Comparison of ENCODE assay signal across 9 mouse cellular contexts in the genomic region with DNA sequence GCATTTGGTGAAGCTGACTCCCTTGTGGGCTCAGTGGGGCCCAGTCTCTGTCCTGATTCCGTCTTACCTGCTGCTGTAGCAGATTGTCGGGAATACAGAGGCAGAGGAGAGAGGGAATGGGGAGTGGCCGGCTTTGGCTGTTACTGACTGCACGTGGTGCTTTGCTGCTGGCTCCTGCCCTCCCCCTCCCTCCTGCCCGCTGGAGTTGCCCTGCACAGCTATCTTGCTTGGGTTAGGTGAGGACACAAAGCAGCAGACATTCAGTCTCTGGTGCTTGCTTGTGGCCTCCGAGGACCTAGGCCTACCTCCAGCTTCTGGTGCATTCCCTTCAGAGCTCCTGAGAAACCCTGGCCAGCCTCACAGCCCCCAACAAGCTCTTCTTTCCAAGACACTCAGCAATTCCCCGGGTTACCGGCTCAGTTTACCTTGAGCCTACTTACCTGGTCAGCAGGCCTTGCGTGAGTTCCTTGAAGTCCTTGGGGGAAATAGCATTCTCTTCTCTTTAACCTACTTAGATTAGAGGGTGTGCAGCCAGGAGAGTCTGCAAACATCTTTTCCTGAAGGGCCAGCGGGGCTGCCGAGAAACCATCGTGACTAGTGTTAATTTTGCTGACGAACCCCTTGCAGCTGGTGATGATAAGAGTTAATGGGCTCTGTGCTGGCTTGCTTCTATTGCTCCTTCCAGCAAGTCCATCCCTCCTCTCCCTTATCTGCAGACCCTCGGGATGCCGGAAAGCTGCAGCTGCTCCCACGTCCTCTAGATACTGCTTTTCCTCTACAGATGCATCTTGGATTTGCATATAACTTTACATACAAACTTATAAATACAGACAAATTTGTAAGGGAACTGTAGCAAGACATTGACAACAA.
DNase-seq lines count a peak whose midpoint lies in the region; ATAC-seq lines count a peak whose summit lies in the region.
"Had no signal": no experiment of that assay in that cellular context is flagged by ENCODE, and none has a peak within 500 bp of the region (broad histone marks: within the 10 kb centered on the region; RNA-seq: fewer than 3 reads in every experiment).

No protein-coding gene starts in this region.

- H3K27ac ChIP-seq in intestine, embryonic 16.5 days (ENCODE audit: low read length): no peak overlapping the region
- H3K27ac ChIP-seq in hindbrain, embryonic 11.5 days (ENCODE audit: low read depth, low read length): no peak overlapping the region
- H3K27ac ChIP-seq: limb, embryonic 12.5 days had no signal

- DNase-seq in adrenal gland, adult (ENCODE audit: inconsistent age in 2 of 2, low spot score in 1 of 2): peak; percentile 32 to 67
- no peak for DNase-seq in adrenal gland, adult 18-20 months (ENCODE audit: low spot score in 2 of 2)
- DNase-seq in brain, adult 2 months (ENCODE audit: low read depth, low spot score): peak; percentile 39
- DNase-seq in lung, postnatal 10 days: peak; percentile 31
- DNase-seq in layer of hippocampus, adult 9-11 months: no peak
- DNase-seq in hindbrain, embryonic 11.5 days (ENCODE audit: low spot score): no peak

- H3K9ac ChIP-seq in intestine, embryonic 16.5 days (ENCODE audit: low read depth, low read length): no peak overlapping the region
- no peak overlapping the region for H3K9ac ChIP-seq in hindbrain, embryonic 11.5 days (ENCODE audit: low read depth, low read length)
- H3K9ac ChIP-seq: limb, embryonic 12.5 days had no signal

- H3K4me1 ChIP-seq in intestine, embryonic 16.5 days (ENCODE audit: control insufficient read depth, insufficient read depth, low read length): peaks cover 10% of the 10 kb centered on the region
- no peaks in the 10 kb centered on the region for H3K4me1 ChIP-seq in hindbrain, embryonic 11.5 days (replicated peaks; ENCODE audit: control insufficient read depth, insufficient read depth, low read length)
- H3K4me1 ChIP-seq: limb, embryonic 12.5 days had no signal

- ATAC-seq in intestine, embryonic 16.5 days: peak; percentile 93
- no peak for ATAC-seq in cerebellum, adult (ENCODE audit: insufficient number of reproducible peaks, low FRiP score, low TSS enrichment)
- ATAC-seq in hindbrain, embryonic 11.5 days (ENCODE audit: low FRiP score): no peak

- 39% methylated on average over 16 of the region's 16 CpGs for WGBS in intestine, embryonic 16.5 days
- WGBS in hindbrain, embryonic 11.5 days: 46% methylated on average over 16 of the region's 16 CpGs

- no peak overlapping the region for H3K4me3 ChIP-seq in intestine, embryonic 16.5 days (ENCODE audit: low read length)
- H3K4me3 ChIP-seq in hindbrain, embryonic 11.5 days (ENCODE audit: low read depth, low read length): no peak overlapping the region
- H3K4me3 ChIP-seq: limb, embryonic 12.5 days had no signal

- no peaks in the 10 kb centered on the region for H3K27me3 ChIP-seq in intestine, embryonic 16.5 days (replicated peaks; ENCODE audit: control insufficient read depth, insufficient read depth, low read length)
- H3K27me3 ChIP-seq in hindbrain, embryonic 11.5 days (ENCODE audit: control insufficient read depth, insufficient read depth, low read length): no peaks in the 10 kb centered on the region

- H3K4me2 ChIP-seq in intestine, embryonic 16.5 days (ENCODE audit: low read depth, low read length): no peak overlapping the region
- H3K4me2 ChIP-seq in hindbrain, embryonic 11.5 days (replicated peaks; ENCODE audit: low read depth, low read length): no peak overlapping the region
- H3K4me2 ChIP-seq: limb, embryonic 12.5 days had no signal

- H3K36me3 ChIP-seq in intestine, embryonic 16.5 days (ENCODE audit: control insufficient read depth, insufficient read depth, low read length): no peaks in the 10 kb centered on the region
- H3K36me3 ChIP-seq in hindbrain, embryonic 11.5 days (ENCODE audit: control insufficient read depth, insufficient read depth, low read length): no peaks in the 10 kb centered on the region
- H3K36me3 ChIP-seq: limb, embryonic 12.5 days had no signal

- 0 out of 2 replicates have a peak, but pooled peaks cover 4% of the 10 kb centered on the region for H3K9me3 ChIP-seq in intestine, embryonic 16.5 days (ENCODE audit: control insufficient read depth, low read length)
- no peaks in the 10 kb centered on the region for H3K9me3 ChIP-seq in hindbrain, embryonic 11.5 days (ENCODE audit: control insufficient read depth, low read length)

Comparison
In these comparisons a context has a peak if more than half of its experiments do, and no peak if none do; other contexts are left out.
1. DNase-seq: peak in adrenal gland, adult (2 of 2), brain, adult 2 months (single experiment) and lung, postnatal 10 days (single experiment); none in adrenal gland, adult 18-20 months (0 of 2), layer of hippocampus, adult 9-11 months (single experiment) and hindbrain, embryonic 11.5 days (single experiment).